Mouse (Mus musculus) activated CD4-positive, CD25-positive, alpha-beta regulatory T cell, adult 4 months (primary cell): ENCODE measurements around the gene Abcf3. TPM values are rescaled to one million over a fixed set of nuclear protein-coding genes. Genes with fewer than 3 reads are reported as not detected.

Experiments used
- ATAC-seq: one replicate; pipeline ENCODE4 v1.8.0; 2017
- polyA plus RNA-seq, 2 experiments: library from polyadenylated mRNA; unstranded; fragments of 100-300 nt; shearing (Covaris generic); gene quantifications; one replicate each; pipeline ENCODE4 v1.2.1; 2017

Gene Abcf3
- 10 to 100 TPM; 49.5 to 57.2 TPM for polyA plus RNA-seq

- ATAC-seq, result peak; percentile 97
Observed at GRCm38 (mm10) chr16:20548096-20548948, at the start of gene Abcf3. Gene Abcf3 (plus strand): TSS chr16:20548577.

GRCm38 (mm10) chr16:20498677-20499475 lies 49.5 kb upstream of the Abcf3 start, which contains the start of gene Eif2b5:
Gene Eif2b5 (plus strand): TSS chr16:20498817.
- ATAC-seq, result peak; percentile 87

- ATAC-seq, result no peak
Observed at GRCm38 (mm10) chr16:20506000-20506399, 42.4 kb upstream of the Abcf3 start.

- ATAC-seq, result no peak
Observed at GRCm38 (mm10) chr16:20509349-20509748, 39.0 kb upstream of the Abcf3 start.

DNA sequence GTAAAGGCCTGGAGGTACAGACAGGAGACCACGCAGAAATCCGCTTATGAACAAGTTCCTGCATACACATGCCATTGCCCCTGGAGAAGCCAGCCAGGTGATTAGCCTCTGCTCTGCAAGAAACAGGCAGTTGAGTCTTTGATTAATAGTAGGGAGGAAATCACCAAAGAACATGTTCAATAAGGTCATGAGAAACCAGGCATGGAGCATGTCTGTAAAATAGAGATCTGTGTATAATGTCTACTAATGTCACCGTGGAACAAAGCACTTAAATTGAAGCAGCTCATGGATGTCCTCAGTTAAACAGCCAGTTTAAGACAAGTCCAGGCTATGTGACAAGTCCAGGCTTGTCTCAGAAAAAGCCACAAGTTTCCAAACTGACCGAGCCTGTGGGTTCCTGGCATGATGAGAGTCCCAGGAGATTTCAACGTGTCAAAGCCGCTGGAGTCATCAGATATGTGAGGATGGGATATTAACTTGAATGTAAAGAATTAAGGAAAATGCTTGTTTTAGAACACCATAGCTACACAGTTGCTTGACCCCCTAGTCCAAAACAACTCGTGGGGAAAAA lies 37.0 kb upstream of the Abcf3 start:
- no peak for ATAC-seq

GRCm38 (mm10) chr16:20516032-20516431 lies 32.3 kb upstream of the Abcf3 start:
- ATAC-seq, result no peak

- peak; percentile 70 for ATAC-seq
Observed at GRCm38 (mm10) chr16:20516726-20517201, 31.6 kb upstream of the Abcf3 start, which contains the start of gene Dvl3. Gene Dvl3 (plus strand): TSS chr16:20516982.

DNA sequence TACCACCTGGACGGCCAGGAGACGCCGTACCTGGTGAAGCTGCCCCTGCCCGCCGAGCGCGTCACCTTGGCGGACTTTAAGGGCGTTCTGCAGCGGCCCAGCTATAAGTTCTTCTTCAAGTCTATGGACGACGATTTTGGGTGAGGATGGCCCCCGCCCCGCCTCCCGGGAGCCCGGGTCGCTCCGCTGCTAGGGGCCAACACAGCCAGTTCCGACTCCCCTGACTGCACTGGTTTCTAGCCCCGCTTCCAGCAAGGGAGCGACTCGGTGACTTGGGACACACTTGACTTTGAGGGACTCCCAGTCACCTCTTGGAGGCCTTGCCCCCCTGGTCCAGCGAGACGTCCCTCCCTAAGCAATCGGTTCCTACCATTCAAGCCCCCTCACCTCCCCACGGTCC lies 31.2 kb upstream of the Abcf3 start:
- ATAC-seq, result peak; percentile 56

DNA sequence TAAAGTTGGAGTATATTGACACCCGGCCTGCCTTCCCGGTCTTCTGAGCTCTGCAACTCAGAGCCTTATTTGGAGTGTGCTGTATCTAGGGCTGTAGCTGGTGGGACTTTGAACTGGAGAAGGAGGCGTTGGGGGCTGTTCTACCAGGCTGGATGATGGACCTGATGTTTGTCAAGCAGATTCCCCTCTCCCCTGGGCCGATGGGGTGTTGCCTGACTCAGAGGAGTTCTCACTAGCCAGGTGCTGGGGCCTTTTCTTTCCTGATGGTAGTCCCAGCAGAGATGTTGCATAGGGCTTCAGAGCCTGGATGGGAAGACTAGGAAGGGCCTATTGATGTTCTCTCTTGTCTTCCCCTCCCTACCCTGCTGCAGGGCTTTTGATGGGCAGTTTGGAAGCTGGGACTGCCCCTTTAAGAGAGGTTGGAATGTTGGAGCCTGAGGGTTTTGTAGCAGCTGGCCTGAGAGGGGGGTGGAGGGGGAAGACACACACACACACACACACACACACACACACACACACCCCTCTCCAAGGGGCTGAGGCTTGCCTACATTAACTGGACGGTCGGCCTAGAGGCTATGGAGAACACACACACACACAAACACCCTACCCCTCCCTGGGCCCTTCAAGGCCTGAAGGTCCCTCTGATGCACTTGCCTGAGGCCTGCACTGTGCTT lies 30.5 kb upstream of the Abcf3 start:
- ATAC-seq, result peak; percentile 15

DNA sequence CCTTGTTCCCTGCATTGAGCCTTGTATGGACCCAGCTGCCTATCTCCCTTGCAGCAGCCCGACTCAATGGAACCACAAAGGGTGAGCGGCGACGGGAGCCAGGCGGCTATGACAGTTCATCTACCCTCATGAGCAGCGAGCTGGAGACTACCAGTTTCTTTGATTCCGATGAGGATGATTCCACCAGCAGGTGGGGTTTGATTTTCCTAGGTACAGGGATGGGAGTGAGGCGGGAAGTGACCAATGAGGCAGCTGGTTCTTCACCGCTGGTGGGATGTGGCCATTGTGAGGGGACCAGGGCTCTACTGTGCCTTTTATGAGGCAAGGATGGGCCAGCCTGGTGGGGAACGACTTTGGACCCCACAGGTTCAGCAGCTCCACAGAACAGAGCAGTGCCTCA lies 24.5 kb upstream of the Abcf3 start:
- ATAC-seq, result no peak

GRCm38 (mm10) chr16:20528779-20529178 lies 19.6 kb upstream of the Abcf3 start:
- no peak for ATAC-seq

- ATAC-seq, result no peak
Observed at GRCm38 (mm10) chr16:20529375-20529774, 19.0 kb upstream of the Abcf3 start.

DNA sequence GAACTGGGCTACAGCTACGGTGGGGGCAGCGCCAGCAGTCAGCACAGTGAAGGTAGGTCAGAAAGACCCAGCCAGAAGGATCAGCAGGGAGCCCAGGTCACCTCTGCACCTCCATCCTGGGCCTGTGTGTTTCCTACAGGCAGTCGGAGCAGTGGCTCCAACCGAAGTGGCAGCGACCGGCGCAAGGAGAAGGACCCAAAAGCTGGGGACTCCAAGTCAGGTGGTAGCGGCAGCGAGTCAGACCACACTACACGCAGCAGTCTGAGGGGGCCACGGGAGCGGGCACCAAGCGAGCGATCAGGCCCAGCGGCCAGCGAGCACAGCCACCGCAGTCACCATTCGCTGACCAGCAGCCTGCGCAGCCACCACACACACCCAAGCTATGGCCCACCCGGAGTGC lies 17.4 kb upstream of the Abcf3 start:
- no peak for ATAC-seq

GRCm38 (mm10) chr16:20534617-20535295 lies 13.6 kb upstream of the Abcf3 start:
- no peak for ATAC-seq

DNA sequence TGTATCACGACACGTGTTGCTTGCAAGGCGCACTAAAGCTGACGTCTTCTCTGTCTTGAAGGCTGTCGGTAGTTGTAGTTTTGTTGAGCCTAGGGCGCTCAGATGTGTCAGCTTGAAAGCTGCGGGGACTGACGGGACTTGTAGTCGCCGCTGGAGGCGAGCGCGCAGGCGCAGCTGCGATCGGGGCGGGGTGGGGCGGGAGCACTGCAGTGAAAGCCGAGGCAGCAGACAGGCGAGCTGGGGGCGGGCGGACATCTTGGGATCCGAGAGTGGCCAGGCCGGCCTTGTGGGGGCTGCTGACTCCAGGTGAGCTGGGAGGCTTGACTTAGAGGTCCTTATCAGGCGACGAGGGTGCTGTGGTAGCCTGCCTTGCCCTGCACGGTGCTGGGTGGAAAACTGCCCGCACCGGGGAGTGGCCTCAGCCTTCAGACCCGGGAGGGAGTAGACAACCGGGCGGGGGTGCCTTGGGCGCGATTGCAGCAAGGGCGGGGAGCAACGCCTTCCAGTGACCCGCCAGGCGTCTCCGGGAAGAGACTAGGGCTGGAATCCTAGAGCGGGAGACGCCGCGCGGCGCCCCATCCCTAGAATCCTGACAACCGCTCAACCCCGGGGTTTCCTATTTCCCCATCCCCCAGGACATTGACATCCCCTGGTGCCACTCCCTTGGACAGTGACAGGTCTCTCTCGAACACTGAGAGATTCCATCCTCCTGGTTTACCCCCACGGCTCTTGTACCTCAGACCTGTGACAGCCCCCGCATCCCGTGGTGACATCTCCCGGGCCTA lies 12.9 kb upstream of the Abcf3 start, which contains the start of gene Ap2m1:
TSS of gene Ap2m1 (plus strand) at position 183 of the 785 bp plus-strand sequence.
- peak; percentile 100 for ATAC-seq

- ATAC-seq, result no peak
Observed at GRCm38 (mm10) chr16:20536081-20536665, 12.2 kb upstream of the Abcf3 start.

DNA sequence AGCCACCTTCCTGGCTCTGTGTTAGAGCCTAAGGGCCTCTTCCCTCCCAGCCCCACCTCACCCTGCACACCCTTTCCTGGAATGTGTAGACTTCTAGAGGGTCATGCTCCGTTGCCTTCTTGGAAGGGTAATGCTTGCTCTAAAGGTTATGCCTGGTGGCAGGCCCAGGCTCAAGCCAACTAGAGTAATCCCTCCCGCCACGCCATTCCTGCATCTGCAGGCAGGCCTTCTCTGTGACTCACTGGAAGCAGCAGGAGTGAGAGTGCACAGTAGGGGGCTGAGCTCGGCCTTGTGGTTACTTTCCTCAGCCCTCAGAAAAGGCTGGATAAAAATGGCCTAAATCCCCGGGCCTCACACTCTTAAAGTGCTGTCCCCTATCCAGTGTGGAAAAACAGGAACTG lies 11.3 kb upstream of the Abcf3 start:
- no peak for ATAC-seq

DNA sequence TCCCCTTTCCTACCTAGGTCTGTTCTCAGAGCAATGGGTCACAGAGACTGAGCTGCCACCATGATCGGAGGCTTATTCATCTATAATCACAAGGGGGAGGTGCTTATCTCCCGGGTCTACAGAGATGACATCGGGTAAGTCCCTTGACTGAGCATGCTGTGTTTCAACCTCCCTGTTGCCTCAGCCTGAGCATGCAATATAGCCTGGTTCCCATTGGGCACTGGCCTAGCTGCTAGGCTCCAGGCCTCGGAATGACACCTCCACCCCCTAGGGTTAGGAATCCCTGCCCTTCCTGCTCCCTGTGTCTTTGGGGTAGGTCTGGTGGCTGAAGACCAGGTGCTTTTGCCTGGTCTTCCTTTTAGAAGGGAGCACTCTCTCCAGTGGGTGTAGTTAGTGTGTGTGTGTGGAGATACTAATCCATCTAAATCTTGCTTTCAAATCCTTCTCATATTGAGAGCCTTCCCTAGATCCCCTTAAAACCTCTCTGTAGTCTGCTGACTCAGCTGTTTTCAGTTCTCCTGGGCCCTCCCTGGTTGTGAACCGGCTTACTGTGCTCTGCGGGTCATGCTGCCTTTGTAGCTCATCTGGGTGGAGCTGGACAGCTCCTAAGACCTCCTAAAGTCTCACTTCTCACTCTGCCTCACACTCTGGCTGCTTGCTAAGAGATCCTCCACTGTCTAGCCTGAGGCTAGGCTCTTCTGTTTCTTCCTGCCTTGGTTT lies 10.6 kb upstream of the Abcf3 start:
- ATAC-seq, result no peak

DNA sequence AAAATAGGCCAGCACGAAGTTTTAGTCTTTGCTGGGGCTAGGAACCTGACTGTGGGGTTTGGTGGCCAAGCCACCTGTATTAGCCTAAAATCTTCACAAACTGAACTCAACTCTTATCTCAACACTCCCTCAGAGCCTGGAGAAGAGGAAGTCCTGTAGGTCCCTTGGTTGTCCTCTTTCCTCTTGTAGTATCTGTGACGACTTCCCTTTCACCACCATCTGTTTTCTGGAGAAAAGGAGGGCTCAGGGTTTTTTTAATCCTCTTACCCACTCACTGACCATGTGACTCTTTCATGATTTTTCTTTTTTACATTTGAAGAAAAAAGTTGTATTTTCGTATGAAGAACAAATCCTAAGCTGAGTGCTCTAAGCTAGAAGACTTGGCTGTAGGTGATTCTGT lies 8.7 kb upstream of the Abcf3 start:
- ATAC-seq, result no peak

- no peak for ATAC-seq
Observed at GRCm38 (mm10) chr16:20540438-20540837, 7.9 kb upstream of the Abcf3 start.
